Mouse (Mus musculus): ENCODE measurements around the gene Hmox1. TPM values are rescaled to one million over a fixed set of nuclear protein-coding genes. Genes with fewer than 3 reads are reported as not detected.

Gene Hmox1
- polyA plus RNA-seq, 1 experiment from 2014 or later, result 9.1 TPM

GRCm38 (mm10) chr8:75102956-75103355, 9.5 kb downstream of the Hmox1 start:
- no peaks in the 10 kb centered on the region for H3K27me3 ChIP-seq
- no peak overlapping the region for H3K4me2 ChIP-seq (replicated peaks)
- no peaks in the 10 kb centered on the region for H3K9me3 ChIP-seq
- H3K9ac ChIP-seq (replicated peaks), result no peak overlapping the region
- H3K4me1 ChIP-seq, result no peaks in the 10 kb centered on the region
- no peak overlapping the region for H3K4me3 ChIP-seq
- H3K27ac ChIP-seq (replicated peaks), result no peak overlapping the region
- H3K36me3 ChIP-seq, result no peaks in the 10 kb centered on the region
- 89% methylated on average over 4 of the region's 4 CpGs for WGBS
- no peak for ATAC-seq (replicated peaks)

- ATAC-seq (replicated peaks), result no peak
- Histone ChIP-seq H3K4me1 (peaks cover 2% of the 10 kb centered on the region; the same call in 1 of the 2 replicates), H3K9me3 (no peaks in the 10 kb centered on the region), H3K36me3 (no peaks in the 10 kb centered on the region), H3K9ac (replicated peaks) (no peak overlapping the region), H3K27me3 (no peaks in the 10 kb centered on the region), H3K27ac (replicated peaks) (no peak overlapping the region), H3K4me2 (replicated peaks) (no peak overlapping the region), H3K4me3 (no peak overlapping the region)
- WGBS, result 57% methylated on average over 8 of the region's 8 CpGs
Observed at GRCm38 (mm10) chr8:75103376-75103878, 10.0 kb downstream of the Hmox1 start.

- H3K4me2 ChIP-seq (replicated peaks), result peak overlapping the region; percentile 51
- peak overlapping the region; percentile 65 for H3K4me3 ChIP-seq
- peaks cover 24% of the 10 kb centered on the region for H3K4me1 ChIP-seq
- ATAC-seq (replicated peaks), result peak; percentile 75
- no peaks in the 10 kb centered on the region for H3K9me3 ChIP-seq
- peak overlapping the region; percentile 51 for H3K9ac ChIP-seq (replicated peaks)
- WGBS, result 1% methylated on average over 9 of the region's 9 CpGs
- peak overlapping the region; percentile 83 for H3K27ac ChIP-seq (replicated peaks)
- no peaks in the 10 kb centered on the region for H3K27me3 ChIP-seq
- H3K36me3 ChIP-seq, result peaks cover 13% of the 10 kb centered on the region; the same call in 1 of the 2 replicates
Observed at GRCm38 (mm10) chr8:75108527-75109235, 15.3 kb downstream of the Hmox1 start.

- ATAC-seq (replicated peaks), result peak; percentile 99
- Histone ChIP-seq H3K9me3 (no peaks in the 10 kb centered on the region), H3K4me1 (peaks cover 24% of the 10 kb centered on the region), H3K4me2 (replicated peaks) (peak within 1 kb of the TSS; percentile 59), H3K9ac (replicated peaks) (peak within 1 kb of the TSS; percentile 51), H3K4me3 (peak within 1 kb of the TSS; percentile 65), H3K27ac (replicated peaks) (peak within 1 kb of the TSS; percentile 83), H3K36me3 (peaks cover 20% of the 10 kb centered on the region; the same call in 1 of the 2 replicates), H3K27me3 (no peaks in the 10 kb centered on the region)
- WGBS, result under 1% methylated on average over 59 of the region's 59 CpGs
Observed at GRCm38 (mm10) chr8:75109236-75109967, 16.0 kb downstream of the Hmox1 start, which contains the start of gene Mcm5. Mcm5 (plus strand) TSS chr8:75109569.

GRCm38 (mm10) chr8:75110093-75110492, 16.7 kb downstream of the Hmox1 start:
- 18% methylated on average over 13 of the region's 13 CpGs for WGBS
- no peaks in the 10 kb centered on the region for H3K27me3 ChIP-seq
- ATAC-seq (replicated peaks), result no peak

GRCm38 (mm10) chr8:75118505-75118904, 25.1 kb downstream of the Hmox1 start:
- Histone ChIP-seq H3K36me3 (peaks cover 54% of the 10 kb centered on the region), H3K4me3 (no peak overlapping the region), H3K27ac (replicated peaks) (no peak overlapping the region), H3K9me3 (no peaks in the 10 kb centered on the region), H3K9ac (replicated peaks) (no peak overlapping the region), H3K4me1 (no peaks in the 10 kb centered on the region), H3K27me3 (no peaks in the 10 kb centered on the region), H3K4me2 (replicated peaks) (no peak overlapping the region)
- WGBS, result 92% methylated on average over 1 of the region's 1 CpGs
- ATAC-seq (replicated peaks), result no peak

More at GRCm38 (mm10) chr8:75110093-75110492, 16.7 kb downstream of the Hmox1 start:
- H3K9ac ChIP-seq (replicated peaks), result peak overlapping the region; percentile 50
- H3K4me3 ChIP-seq, result peak overlapping the region; percentile 65
- H3K4me2 ChIP-seq (replicated peaks), result peak overlapping the region; percentile 59
- H3K27ac ChIP-seq (replicated peaks), result no peak overlapping the region
- peaks cover 20% of the 10 kb centered on the region; the same call in 1 of the 2 replicates for H3K36me3 ChIP-seq
- H3K4me1 ChIP-seq, result peaks cover 24% of the 10 kb centered on the region
- H3K9me3 ChIP-seq, result no peaks in the 10 kb centered on the region

GRCm38 (mm10) chr8:75119287-75119686, 25.9 kb downstream of the Hmox1 start:
- H3K4me3 ChIP-seq, result no peak overlapping the region
- H3K27ac ChIP-seq (replicated peaks), result no peak overlapping the region
- no peak overlapping the region for H3K4me2 ChIP-seq (replicated peaks)
- ATAC-seq (replicated peaks), result no peak
- H3K9me3 ChIP-seq, result no peaks in the 10 kb centered on the region
- WGBS, result 99% methylated on average over 2 of the region's 2 CpGs
- no peaks in the 10 kb centered on the region for H3K27me3 ChIP-seq
- H3K4me1 ChIP-seq, result no peaks in the 10 kb centered on the region
- H3K9ac ChIP-seq (replicated peaks), result no peak overlapping the region
- H3K36me3 ChIP-seq, result peaks cover 52% of the 10 kb centered on the region

GRCm38 (mm10) chr8:75119747-75120146, 26.3 kb downstream of the Hmox1 start:
- Histone ChIP-seq H3K36me3 (peaks cover 50% of the 10 kb centered on the region), H3K9ac (replicated peaks) (no peak overlapping the region), H3K27me3 (no peaks in the 10 kb centered on the region), H3K27ac (replicated peaks) (no peak overlapping the region), H3K9me3 (no peaks in the 10 kb centered on the region), H3K4me3 (no peak overlapping the region), H3K4me1 (no peaks in the 10 kb centered on the region), H3K4me2 (replicated peaks) (no peak overlapping the region)
- 94% methylated on average over 2 of the region's 2 CpGs for WGBS
- no peak for ATAC-seq (replicated peaks)

- Histone ChIP-seq H3K4me2 (replicated peaks) (no peak overlapping the region), H3K4me3 (no peak overlapping the region), H3K4me1 (no peaks in the 10 kb centered on the region), H3K36me3 (peaks cover 26% of the 10 kb centered on the region), H3K27me3 (no peaks in the 10 kb centered on the region), H3K9ac (replicated peaks) (no peak overlapping the region), H3K27ac (replicated peaks) (no peak overlapping the region), H3K9me3 (no peaks in the 10 kb centered on the region)
- no peak for ATAC-seq (replicated peaks)
- 100% methylated on average over 1 of the region's 1 CpGs for WGBS
Observed at GRCm38 (mm10) chr8:75127406-75127805, 34.0 kb downstream of the Hmox1 start.

GRCm38 (mm10) chr8:75132485-75132884, 39.1 kb downstream of the Hmox1 start:
- 7% methylated on average over 3 of the region's 3 CpGs for WGBS
- Histone ChIP-seq H3K27me3 (no peaks in the 10 kb centered on the region), H3K4me1 (peaks cover 5% of the 10 kb centered on the region; the same call in 1 of the 2 replicates), H3K4me2 (replicated peaks) (no peak overlapping the region), H3K27ac (replicated peaks) (no peak overlapping the region), H3K9me3 (no peaks in the 10 kb centered on the region), H3K36me3 (0 out of 2 replicates have a peak, but pooled peaks cover 3% of the 10 kb centered on the region), H3K9ac (replicated peaks) (no peak overlapping the region), H3K4me3 (no peak overlapping the region)
- no peak for ATAC-seq (replicated peaks)

- H3K4me2 ChIP-seq (replicated peaks), result no peak overlapping the region
- no peaks in the 10 kb centered on the region for H3K36me3 ChIP-seq
- WGBS, result 88% methylated on average over 2 of the region's 2 CpGs
- H3K4me3 ChIP-seq, result no peak overlapping the region
- H3K9me3 ChIP-seq, result no peaks in the 10 kb centered on the region
- H3K27me3 ChIP-seq, result no peaks in the 10 kb centered on the region
- ATAC-seq (replicated peaks), result no peak
- peaks cover 5% of the 10 kb centered on the region; the same call in 1 of the 2 replicates for H3K4me1 ChIP-seq
- H3K27ac ChIP-seq (replicated peaks), result no peak overlapping the region
- H3K9ac ChIP-seq (replicated peaks), result no peak overlapping the region
Observed at GRCm38 (mm10) chr8:75133399-75133798, 40.0 kb downstream of the Hmox1 start.
